Mouse (Mus musculus) embryonic facial prominence, embryonic 11.5 days (tissue): ENCODE results near the gene Degs2. TPM values are rescaled to one million over a fixed set of nuclear protein-coding genes. Genes with fewer than 3 reads are reported as not detected.
A peak's percentile ranks its signal among the peaks of the same experiment; 100 is the strongest.

Source experiments
- ATAC-seq: fragments of 200-750 bp; cut with Nextera tagmentation; replicated peaks from 2 replicates; pipeline ENCODE4 v1.8.0; 2017; ENCODE audit warnings: low read depth; ENCODE audit not compliant: insufficient number of reproducible peaks, low FRiP score, low TSS enrichment
- DNase-seq: peaks from one replicate; pipeline ENCODE4 v3.0.0-alpha.2; 2015; ENCODE audit warnings: low spot score
- H3K27ac ChIP-seq: fragments of 300-500 bp; sonication (generic); replicated peaks from 2 replicates; pipeline ENCODE4 v1.5.1; 2014; ENCODE audit warnings: mild to moderate bottlenecking, low read depth, low read length, control low read depth
- H3K27me3 ChIP-seq: fragments of 300-500 bp; sonication (generic); 2 replicates; pipeline ENCODE4 v1.6.1; 2014; ENCODE audit warnings: mild to moderate bottlenecking, low read length, moderate library complexity, mixed read lengths; ENCODE audit not compliant: control insufficient read depth, insufficient read depth
- H3K36me3 ChIP-seq: fragments of 300-500 bp; sonication (generic); replicated peaks from 2 replicates; pipeline ENCODE4 v1.6.1; 2014; ENCODE audit warnings: low read depth, mild to moderate bottlenecking, low read length, moderate library complexity, mixed read lengths; ENCODE audit not compliant: control insufficient read depth, insufficient read depth
- H3K4me1 ChIP-seq: fragments of 300-500 bp; sonication (generic); 2 replicates; pipeline ENCODE4 v1.6.1; 2014; ENCODE audit warnings: low read length, mixed read lengths; ENCODE audit not compliant: control insufficient read depth, insufficient read depth
- H3K4me2 ChIP-seq: fragments of 300-500 bp; sonication (generic); 2 replicates; pipeline ENCODE4 v1.6.1; 2014; ENCODE audit warnings: low read depth, mild to moderate bottlenecking, control low read depth, low read length, moderate library complexity
- H3K4me3 ChIP-seq: fragments of 300-500 bp; sonication (generic); 2 replicates; pipeline ENCODE4 v1.5.1; 2014; ENCODE audit warnings: low read depth, low read length, control low read depth
- H3K9ac ChIP-seq: fragments of 300-500 bp; sonication (generic); replicated peaks from 2 replicates; pipeline ENCODE4 v1.6.1; 2014; ENCODE audit warnings: mild to moderate bottlenecking, control low read depth, low read length
- H3K9me3 ChIP-seq: fragments of 300-500 bp; sonication (generic); replicated peaks from 2 replicates; pipeline ENCODE4 v1.6.1; 2016; ENCODE audit warnings: mild to moderate bottlenecking, low read length, inconsistent platforms, mixed read lengths; ENCODE audit not compliant: control insufficient read depth
- WGBS: fragments of 180-500 bp; shearing (Covaris S2); extraction: QIAGEN DNeasy Blood & Tissue Kit; methylation state at CpG from one replicate; pipeline ENCODE4 v1.1.7; 2014; 5-methylcytosine and 5-hydroxymethylcytosine counted together
- polyA plus RNA-seq: library from polyadenylated mRNA; unstranded; fragments of >200 nt; fragmentation: Nextera tagmentation; extraction: Ambion mirVana; gene quantifications from 2 replicates; pipeline ENCODE4 v1.2.1, GENCODE M21; 2014

The Degs2 gene
- polyA plus RNA-seq, 1 experiment from 2014 or later, result 0.45 TPM

DNA sequence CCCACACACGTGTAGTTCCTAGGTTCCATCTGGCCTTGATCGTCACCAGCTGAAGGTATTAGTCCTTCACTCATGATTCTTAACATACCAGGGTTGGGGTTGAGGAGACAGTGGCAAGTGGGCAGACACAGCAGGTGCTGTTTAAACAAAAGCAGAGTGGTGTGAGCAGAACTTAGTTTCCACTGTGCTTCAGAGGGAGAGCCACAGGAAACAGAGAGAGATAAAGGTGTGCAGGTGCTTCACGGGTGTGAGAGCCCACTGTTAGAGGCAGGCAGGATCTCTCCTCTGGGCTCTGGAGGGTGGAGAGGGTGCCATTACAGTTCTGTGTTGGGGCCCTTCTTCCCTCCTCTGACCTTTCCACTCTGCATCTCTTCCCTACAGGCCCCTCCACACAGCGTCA is 29.2 kb downstream of the Degs2 start:
- Histone ChIP-seq H3K27me3 (no peaks in the 10 kb centered on the region), H3K9me3 (no peaks in the 10 kb centered on the region), H3K36me3 (peaks cover 3% of the 10 kb centered on the region), H3K9ac (no peak overlapping the region), H3K4me2 (no peak overlapping the region), H3K4me1 (no peaks in the 10 kb centered on the region), H3K27ac (no peak overlapping the region), H3K4me3 (no peak overlapping the region)
- no peak for ATAC-seq
- 86% methylated on average over 4 of the region's 4 CpGs for WGBS
- no peak for DNase-seq

GRCm38 (mm10) chr12:108671541-108671940 is 30.6 kb downstream of the Degs2 start:
- no peak overlapping the region for H3K4me2 ChIP-seq
- WGBS, result 76% methylated on average over 2 of the region's 2 CpGs

DNA sequence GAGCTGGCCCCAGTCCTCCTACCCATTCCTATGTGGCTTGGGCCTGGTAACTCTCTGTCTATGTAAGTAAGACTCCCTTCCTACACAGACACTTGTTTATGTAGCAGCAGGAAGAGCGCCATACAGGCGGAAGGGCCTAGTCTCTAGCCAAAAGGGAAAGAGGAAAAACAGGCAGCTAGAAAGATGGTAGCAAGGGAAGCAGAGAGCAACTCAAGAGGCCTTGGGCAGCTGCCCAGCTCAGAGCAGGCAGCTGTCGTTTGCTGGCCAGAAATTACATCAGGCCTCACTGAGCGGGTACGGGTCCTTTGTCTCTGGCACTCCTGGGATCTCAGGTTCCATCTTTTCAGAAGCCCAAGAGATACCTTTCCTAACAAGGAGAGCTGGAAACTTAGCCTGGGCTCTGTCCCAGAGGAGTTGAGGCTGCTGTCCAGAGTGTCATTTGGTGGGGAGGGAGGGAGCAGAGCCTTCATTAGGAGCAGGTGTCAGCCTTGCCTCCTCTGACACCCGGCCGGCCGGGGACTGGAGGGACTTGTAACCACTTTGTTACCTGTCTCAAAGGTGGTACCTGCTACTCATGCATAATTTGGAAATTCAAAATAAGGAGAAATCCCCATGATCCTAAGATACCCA is 33.4 kb downstream of the Degs2 start:
- Histone ChIP-seq H3K9me3 (no peaks in the 10 kb centered on the region), H3K9ac (no peak overlapping the region), H3K27ac (no peak overlapping the region), H3K36me3 (peaks cover 3% of the 10 kb centered on the region), H3K4me1 (no peaks in the 10 kb centered on the region), H3K4me2 (no peak overlapping the region), H3K27me3 (no peaks in the 10 kb centered on the region), H3K4me3 (no peak overlapping the region)
- ATAC-seq (no peak), DNase-seq (no peak)
- WGBS, result 86% methylated on average over 8 of the region's 8 CpGs

More at GRCm38 (mm10) chr12:108671541-108671940, 30.6 kb downstream of the Degs2 start:
- DNase-seq (no peak), ATAC-seq (no peak)
- Histone ChIP-seq H3K9ac (no peak overlapping the region), H3K9me3 (no peaks in the 10 kb centered on the region), H3K36me3 (peaks cover 3% of the 10 kb centered on the region), H3K4me1 (no peaks in the 10 kb centered on the region), H3K27ac (no peak overlapping the region), H3K4me3 (no peak overlapping the region), H3K27me3 (no peaks in the 10 kb centered on the region)

- ATAC-seq, result no peak
- no peak overlapping the region for H3K4me2 ChIP-seq
- no peak overlapping the region for H3K4me3 ChIP-seq
- peaks cover 5% of the 10 kb centered on the region for H3K36me3 ChIP-seq
- no peak overlapping the region for H3K9ac ChIP-seq
- DNase-seq, result peak; percentile 34
- H3K27ac ChIP-seq, result no peak overlapping the region
- H3K27me3 ChIP-seq, result no peaks in the 10 kb centered on the region
- WGBS, result 89% methylated on average over 1 of the region's 1 CpGs
- H3K9me3 ChIP-seq, result no peaks in the 10 kb centered on the region
- no peaks in the 10 kb centered on the region for H3K4me1 ChIP-seq
Observed at GRCm38 (mm10) chr12:108657350-108657749, 44.8 kb downstream of the Degs2 start.

DNA sequence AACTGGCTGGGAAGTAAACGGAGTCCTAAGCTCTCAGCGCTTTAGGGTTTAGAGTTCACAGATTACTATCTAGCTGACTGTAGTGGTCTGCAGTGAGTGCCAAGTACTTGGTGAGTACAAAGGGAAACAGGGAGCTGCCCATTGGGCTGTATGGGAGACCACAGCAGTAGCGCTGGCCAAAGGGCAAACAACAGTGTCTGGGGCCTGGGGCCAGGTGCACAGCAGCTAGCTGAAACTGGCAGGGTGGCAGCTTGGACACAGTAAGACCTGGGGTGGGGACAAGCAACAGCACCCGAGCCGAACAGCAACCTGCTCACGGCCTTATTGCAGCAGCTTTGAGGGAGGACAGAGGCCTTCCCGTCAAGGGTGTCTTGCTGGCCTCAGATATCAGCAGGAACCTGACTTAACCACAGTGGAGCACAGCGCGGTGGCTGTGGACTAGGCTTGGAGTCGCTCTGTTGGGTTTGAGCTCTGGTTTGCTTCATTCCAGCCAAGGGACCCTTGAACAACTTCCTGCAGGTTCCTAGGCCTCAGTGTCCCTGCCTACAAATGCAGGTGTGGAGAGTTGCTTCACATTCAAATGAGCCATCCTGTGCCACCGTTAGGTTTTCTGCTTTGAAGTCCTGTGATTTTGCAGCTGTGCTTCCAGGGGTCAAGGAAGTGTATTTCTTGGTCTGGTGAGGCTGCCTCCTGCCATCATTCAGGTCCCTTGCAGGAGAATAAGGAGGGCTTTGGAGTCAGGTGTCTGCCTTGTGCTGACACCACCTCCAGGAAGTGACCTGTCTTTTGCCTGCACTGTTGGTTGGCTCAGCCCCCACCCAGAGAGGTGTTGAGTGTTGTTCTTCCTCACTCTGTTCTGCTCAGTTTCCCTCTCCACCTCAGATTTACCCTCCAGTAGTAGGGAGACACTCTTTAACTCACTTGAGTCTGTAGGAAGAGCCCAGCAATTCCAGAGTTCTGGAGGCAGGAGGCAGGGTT is 48.5 kb downstream of the Degs2 start:
- Histone ChIP-seq H3K4me2 (no peak overlapping the region), H3K36me3 (peaks cover 8% of the 10 kb centered on the region), H3K9me3 (no peaks in the 10 kb centered on the region), H3K27me3 (no peaks in the 10 kb centered on the region), H3K27ac (no peak overlapping the region), H3K4me3 (no peak overlapping the region), H3K9ac (no peak overlapping the region), H3K4me1 (no peaks in the 10 kb centered on the region)
- DNase-seq (no peak), ATAC-seq (no peak)
- WGBS, result 90% methylated on average over 11 of the region's 11 CpGs

DNA sequence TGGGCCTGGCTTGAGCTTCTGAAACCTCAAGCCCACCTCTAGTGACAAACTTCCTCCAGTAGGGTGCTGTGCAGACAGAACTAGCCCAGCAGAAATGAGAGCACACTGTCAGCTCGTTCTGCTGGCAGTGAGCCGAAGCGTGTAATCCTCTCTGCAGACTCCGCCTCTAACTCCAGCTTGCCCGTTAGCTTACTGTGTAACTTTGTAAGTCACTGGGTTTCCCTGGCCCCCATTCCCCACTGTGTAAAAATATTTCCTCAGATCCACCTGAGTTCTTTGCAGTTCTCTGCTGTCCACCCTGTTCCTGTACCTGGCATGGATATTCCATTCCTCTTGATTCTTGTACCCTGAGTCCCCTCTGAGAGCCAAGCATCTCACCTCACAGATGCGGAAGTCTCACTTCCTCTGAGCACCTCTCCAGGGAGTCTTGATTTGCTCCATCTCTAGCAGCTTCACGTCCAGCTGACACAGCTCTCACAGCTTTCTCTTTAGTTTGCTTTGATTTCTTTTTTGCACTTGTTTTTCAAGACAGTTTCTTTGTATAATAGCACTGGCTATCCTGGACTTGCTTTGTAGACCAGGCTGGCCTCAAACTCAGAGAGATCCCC is 51.0 kb downstream of the Degs2 start:
- WGBS, result 76% methylated on average over 7 of the region's 7 CpGs

GRCm38 (mm10) chr12:108647784-108648183 is 54.3 kb downstream of the Degs2 start:
- Histone ChIP-seq H3K9me3 (no peaks in the 10 kb centered on the region), H3K4me3 (no peak overlapping the region), H3K27me3 (no peaks in the 10 kb centered on the region), H3K36me3 (peaks cover 3% of the 10 kb centered on the region), H3K27ac (no peak overlapping the region), H3K4me1 (no peaks in the 10 kb centered on the region), H3K4me2 (no peak overlapping the region), H3K9ac (no peak overlapping the region)
- ATAC-seq, result no peak
- DNase-seq, result no peak

More for the DNA sequence above, 51.0 kb downstream of the Degs2 start:
- Histone ChIP-seq H3K27me3 (no peaks in the 10 kb centered on the region), H3K36me3 (peaks cover 8% of the 10 kb centered on the region), H3K9ac (no peak overlapping the region), H3K4me2 (no peak overlapping the region), H3K4me3 (no peak overlapping the region), H3K4me1 (no peaks in the 10 kb centered on the region), H3K27ac (no peak overlapping the region), H3K9me3 (no peaks in the 10 kb centered on the region)
- ATAC-seq (no peak), DNase-seq (no peak)

DNA sequence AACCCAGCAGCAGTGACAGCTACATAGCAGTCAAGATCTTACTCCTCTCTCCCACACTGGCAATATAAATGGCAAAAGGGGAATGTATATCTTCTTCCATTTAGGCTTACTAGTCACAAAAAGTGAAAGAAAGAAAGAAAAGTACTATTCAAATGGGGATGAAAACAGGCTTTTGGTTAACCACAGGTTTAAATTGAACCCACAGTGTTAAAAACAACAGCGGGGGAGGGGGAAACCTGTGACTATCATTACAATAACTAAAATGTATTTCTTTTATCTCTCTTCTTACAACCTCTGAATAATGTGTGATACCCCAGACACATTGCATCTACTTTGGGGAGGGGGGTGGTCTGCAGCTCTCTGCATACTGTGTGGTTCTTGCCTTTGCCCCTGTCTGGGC is 55.9 kb downstream of the Degs2 start:
- no peaks in the 10 kb centered on the region for H3K27me3 ChIP-seq
- no peak for DNase-seq
- no peaks in the 10 kb centered on the region; the same call in none of the 2 replicates for H3K36me3 ChIP-seq
- 92% methylated on average over 1 of the region's 1 CpGs for WGBS
- H3K4me3 ChIP-seq, result no peak overlapping the region
- H3K4me1 ChIP-seq, result no peaks in the 10 kb centered on the region
- no peak for ATAC-seq
- H3K9me3 ChIP-seq, result no peaks in the 10 kb centered on the region
- no peak overlapping the region for H3K27ac ChIP-seq
- no peak overlapping the region for H3K4me2 ChIP-seq
- H3K9ac ChIP-seq, result no peak overlapping the region
